Mouse (Mus musculus): ENCODE measurements around the gene Rnf126. TPM values are rescaled to one million over a fixed set of nuclear protein-coding genes. Genes with fewer than 3 reads are reported as not detected.

Rnf126 gene
- polyA plus RNA-seq, 1 experiment = 42.8 TPM

DNA sequence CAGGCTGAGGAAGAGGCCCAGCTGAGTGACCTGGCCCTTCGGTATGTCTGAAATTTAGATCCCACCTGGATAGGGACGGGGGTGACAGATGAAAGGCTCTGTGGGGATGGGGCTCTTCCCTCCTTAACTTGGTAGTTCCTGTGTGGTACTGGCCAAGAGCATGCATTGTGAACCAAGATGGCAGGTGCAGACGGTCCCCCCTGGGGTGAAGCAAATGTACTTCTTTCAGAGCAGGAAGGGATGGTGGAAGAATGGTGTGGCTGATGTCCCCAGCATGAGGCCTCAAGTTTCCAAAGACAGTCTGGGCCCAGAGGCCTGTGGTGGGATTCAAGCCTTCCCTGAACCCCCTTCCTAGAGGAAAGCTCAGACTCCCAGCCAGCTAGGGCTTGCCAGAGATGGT, 10.9 kb downstream of the Rnf126 start:
- Histone ChIP-seq H3K27ac (ENCODE audit: control insufficient read depth, insufficient read depth, low read depth, low read length, poor library complexity) (no peak overlapping the region), H3K4me1 (ENCODE audit: control insufficient read depth, insufficient read depth, low read length) (no peaks in the 10 kb centered on the region), H3K4me3 (replicated peaks; ENCODE audit: control insufficient read depth, low read depth, low read length) (no peak overlapping the region)
- WGBS = 77% methylated on average over 3 of the region's 3 CpGs
- TF ChIP-seq POLR2A (IDR thresholded peaks at IDR 0.05; ENCODE audit: borderline replicate concordance, control insufficient read depth, low read depth, low read length) (no peak), CTCF (IDR thresholded peaks at IDR 0.05; ENCODE audit: control insufficient read depth, insufficient read depth, low read length) (no peak)

- Histone ChIP-seq H3K4me1 (ENCODE audit: control insufficient read depth, insufficient read depth, low read length) (no peaks in the 10 kb centered on the region), H3K27ac (ENCODE audit: control insufficient read depth, insufficient read depth, low read depth, low read length, poor library complexity) (no peak within 1 kb of the TSS; the same call in 1 of the 2 replicates), H3K4me3 (replicated peaks; ENCODE audit: control insufficient read depth, low read depth, low read length) (no peak within 1 kb of the TSS)
- TF ChIP-seq POLR2A (IDR thresholded peaks at IDR 0.05; ENCODE audit: borderline replicate concordance, control insufficient read depth, low read depth, low read length) (no peak), CTCF (IDR thresholded peaks at IDR 0.05; ENCODE audit: control insufficient read depth, insufficient read depth, low read length) (no peak)
- WGBS = 8% methylated on average over 36 of the region's 36 CpGs
These were observed 11.8 kb downstream of the Rnf126 start, which contains the start of gene Fgf22 for GRCm38 (mm10) chr10:79754856-79755516. Gene Fgf22, plus strand, starts transcription at chr10:79755076.

GRCm38 (mm10) chr10:79748496-79748895, 18.3 kb downstream of the Rnf126 start:
- 76% methylated on average over 6 of the region's 6 CpGs for WGBS
- H3K27ac ChIP-seq (ENCODE audit: control insufficient read depth, insufficient read depth, low read depth, low read length, poor library complexity) = no peak overlapping the region
- TF ChIP-seq POLR2A (IDR thresholded peaks at IDR 0.05; ENCODE audit: borderline replicate concordance, control insufficient read depth, low read depth, low read length) = no peak
- TF ChIP-seq CTCF (IDR thresholded peaks at IDR 0.05; ENCODE audit: control insufficient read depth, insufficient read depth, low read length) = no peak
- peaks cover 3% of the 10 kb centered on the region for H3K4me1 ChIP-seq (ENCODE audit: control insufficient read depth, insufficient read depth, low read length)
- H3K4me3 ChIP-seq (replicated peaks; ENCODE audit: control insufficient read depth, low read depth, low read length) = no peak overlapping the region

- H3K4me3 ChIP-seq (replicated peaks; ENCODE audit: control insufficient read depth, low read depth, low read length) = no peak overlapping the region
- TF ChIP-seq POLR2A (IDR thresholded peaks at IDR 0.05; ENCODE audit: borderline replicate concordance, control insufficient read depth, low read depth, low read length) (no peak), CTCF (IDR thresholded peaks at IDR 0.05; ENCODE audit: control insufficient read depth, insufficient read depth, low read length) (no peak)
- H3K27ac ChIP-seq (ENCODE audit: control insufficient read depth, insufficient read depth, low read depth, low read length, poor library complexity) = no peak overlapping the region
- H3K4me1 ChIP-seq (ENCODE audit: control insufficient read depth, insufficient read depth, low read length) = peaks cover 3% of the 10 kb centered on the region
- 16% methylated on average over 6 of the region's 6 CpGs for WGBS
These were observed 20.0 kb downstream of the Rnf126 start for GRCm38 (mm10) chr10:79746774-79747151.

- Histone ChIP-seq H3K4me1 (ENCODE audit: control insufficient read depth, insufficient read depth, low read length) (peaks cover 3% of the 10 kb centered on the region), H3K27ac (ENCODE audit: control insufficient read depth, insufficient read depth, low read depth, low read length, poor library complexity) (no peak within 1 kb of the TSS), H3K4me3 (replicated peaks; ENCODE audit: control insufficient read depth, low read depth, low read length) (peak within 1 kb of the TSS; percentile 73)
- 2% methylated on average over 38 of the region's 38 CpGs for WGBS
- TF ChIP-seq CTCF (IDR thresholded peaks at IDR 0.05; ENCODE audit: control insufficient read depth, insufficient read depth, low read length) (peak; percentile 33; the same call in 1 of the 2 replicates), POLR2A (IDR thresholded peaks at IDR 0.05; ENCODE audit: borderline replicate concordance, control insufficient read depth, low read depth, low read length) (peak; percentile 64)
These were observed 20.6 kb downstream of the Rnf126 start, which contains the start of gene Polrmt for GRCm38 (mm10) chr10:79745898-79746773. Gene Polrmt, minus strand, starts transcription at chr10:79746581.

DNA sequence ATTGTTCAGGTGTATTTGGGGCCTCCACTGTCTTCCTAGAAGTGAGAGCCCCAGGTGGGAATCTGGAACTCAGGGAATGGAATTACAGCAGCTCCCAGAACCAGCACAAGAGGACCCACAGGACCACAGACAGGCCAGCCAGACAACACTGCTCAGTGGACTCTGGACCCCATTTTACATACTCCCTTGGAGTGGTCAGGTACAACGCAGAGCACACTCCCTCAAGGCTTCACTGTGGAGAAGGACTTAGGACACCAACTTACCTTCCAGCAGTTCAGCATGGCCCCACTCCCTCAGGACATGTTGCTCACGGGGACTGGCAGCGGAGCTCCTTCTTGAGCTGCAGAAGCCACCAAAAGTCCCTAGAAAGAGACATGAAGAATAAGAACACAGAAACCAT, 21.3 kb downstream of the Rnf126 start:
- Histone ChIP-seq H3K4me3 (replicated peaks; ENCODE audit: control insufficient read depth, low read depth, low read length) (no peak overlapping the region), H3K4me1 (ENCODE audit: control insufficient read depth, insufficient read depth, low read length) (peaks cover 3% of the 10 kb centered on the region), H3K27ac (ENCODE audit: control insufficient read depth, insufficient read depth, low read depth, low read length, poor library complexity) (no peak overlapping the region)
- TF ChIP-seq CTCF (IDR thresholded peaks at IDR 0.05; ENCODE audit: control insufficient read depth, insufficient read depth, low read length) (no peak), POLR2A (IDR thresholded peaks at IDR 0.05; ENCODE audit: borderline replicate concordance, control insufficient read depth, low read depth, low read length) (no peak)
- 90% methylated on average over 3 of the region's 3 CpGs for WGBS

DNA sequence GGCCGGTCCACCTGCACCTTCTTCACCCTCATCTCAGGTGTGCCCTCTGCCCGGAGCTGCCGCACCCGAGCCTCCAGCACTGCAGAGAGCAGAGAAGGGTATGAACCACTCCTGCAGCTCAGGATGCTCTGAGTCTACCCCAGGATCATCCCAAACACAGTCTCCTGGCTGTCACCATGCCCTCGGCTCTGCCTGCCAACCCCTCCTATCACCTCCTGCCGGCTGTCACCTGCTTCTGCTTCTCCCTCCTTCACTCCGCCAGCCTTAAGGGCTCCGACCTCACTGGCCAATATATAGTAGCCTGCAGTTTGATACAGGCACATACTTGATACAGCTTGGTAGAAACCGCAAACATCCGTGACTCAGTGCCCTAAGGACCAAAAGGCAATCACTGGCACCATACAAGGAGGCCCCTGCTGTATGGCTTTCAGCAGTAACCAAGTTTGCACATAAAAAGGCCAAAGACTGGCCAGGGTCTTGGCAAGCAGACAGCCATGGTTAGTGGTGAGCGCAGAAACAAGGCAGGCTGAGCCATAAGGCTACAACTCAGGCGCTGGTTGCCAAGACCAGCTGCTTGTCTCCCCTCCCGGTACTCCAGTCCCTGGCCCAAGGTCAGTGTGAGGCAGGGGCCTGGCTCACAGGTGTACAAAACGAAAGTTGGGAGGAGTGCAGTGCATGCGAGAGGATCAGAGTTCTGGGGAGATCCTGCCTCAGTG, 22.9 kb downstream of the Rnf126 start:
- 90% methylated on average over 15 of the region's 15 CpGs for WGBS
- peaks cover 3% of the 10 kb centered on the region for H3K4me1 ChIP-seq (ENCODE audit: control insufficient read depth, insufficient read depth, low read length)
- no peak overlapping the region for H3K4me3 ChIP-seq (replicated peaks; ENCODE audit: control insufficient read depth, low read depth, low read length)
- TF ChIP-seq POLR2A (IDR thresholded peaks at IDR 0.05; ENCODE audit: borderline replicate concordance, control insufficient read depth, low read depth, low read length) (no peak), CTCF (IDR thresholded peaks at IDR 0.05; ENCODE audit: control insufficient read depth, insufficient read depth, low read length) (no peak)
- no peak overlapping the region for H3K27ac ChIP-seq (ENCODE audit: control insufficient read depth, insufficient read depth, low read depth, low read length, poor library complexity)

GRCm38 (mm10) chr10:79743161-79743560, 23.6 kb downstream of the Rnf126 start:
- Histone ChIP-seq H3K27ac (ENCODE audit: control insufficient read depth, insufficient read depth, low read depth, low read length, poor library complexity) (no peak overlapping the region), H3K4me3 (replicated peaks; ENCODE audit: control insufficient read depth, low read depth, low read length) (no peak overlapping the region), H3K4me1 (ENCODE audit: control insufficient read depth, insufficient read depth, low read length) (peaks cover 3% of the 10 kb centered on the region)
- WGBS = 90% methylated on average over 11 of the region's 11 CpGs
- TF ChIP-seq POLR2A (IDR thresholded peaks at IDR 0.05; ENCODE audit: borderline replicate concordance, control insufficient read depth, low read depth, low read length) = no peak
- TF ChIP-seq CTCF (IDR thresholded peaks at IDR 0.05; ENCODE audit: control insufficient read depth, insufficient read depth, low read length) = no peak
